Mouse (Mus musculus): ENCODE data around the gene Fnip1. TPM values are rescaled to one million over a fixed set of nuclear protein-coding genes. Genes with fewer than 3 reads are reported as not detected.
"Not testable (repeated sequence)": the region's sequence is repeated elsewhere in the genome, so short reads cannot be mapped to it uniquely, and the experiment has no call there.

Fnip1 gene
- polyA plus RNA-seq, 1 experiment from 2014 or later = 35.3 TPM

DNA sequence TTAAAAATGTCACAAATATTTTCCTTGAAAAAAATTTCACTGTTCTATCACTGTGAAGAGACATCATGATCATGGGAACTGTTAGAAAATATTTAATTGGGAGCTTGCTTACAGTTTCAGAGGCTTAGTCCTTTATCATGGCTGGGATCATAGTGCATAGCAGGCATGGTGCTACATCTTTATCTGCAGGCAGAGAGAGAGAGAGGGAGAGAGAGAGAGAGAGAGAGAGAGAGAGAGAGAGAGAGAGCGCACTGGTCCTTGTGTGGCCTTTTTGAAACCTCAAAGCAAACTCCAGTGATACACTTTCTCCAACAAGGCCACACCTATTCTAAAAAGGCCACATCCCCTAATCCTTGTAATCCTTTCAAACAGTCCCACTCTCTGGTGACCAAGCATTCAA, 2.2 kb upstream of the Fnip1 start:
- H3K4me3 ChIP-seq (ENCODE audit: inconsistent target) = no peak overlapping the region
- 71% methylated on average over 1 of the region's 1 CpGs for WGBS (ENCODE audit: missing documents)
- H3K36me3 ChIP-seq (ENCODE audit: inconsistent target) = no peaks in the 10 kb centered on the region
- no peak overlapping the region for H3K27ac ChIP-seq
- peaks cover 24% of the 10 kb centered on the region for H3K79me2 ChIP-seq (ENCODE audit: inconsistent target)

DNA sequence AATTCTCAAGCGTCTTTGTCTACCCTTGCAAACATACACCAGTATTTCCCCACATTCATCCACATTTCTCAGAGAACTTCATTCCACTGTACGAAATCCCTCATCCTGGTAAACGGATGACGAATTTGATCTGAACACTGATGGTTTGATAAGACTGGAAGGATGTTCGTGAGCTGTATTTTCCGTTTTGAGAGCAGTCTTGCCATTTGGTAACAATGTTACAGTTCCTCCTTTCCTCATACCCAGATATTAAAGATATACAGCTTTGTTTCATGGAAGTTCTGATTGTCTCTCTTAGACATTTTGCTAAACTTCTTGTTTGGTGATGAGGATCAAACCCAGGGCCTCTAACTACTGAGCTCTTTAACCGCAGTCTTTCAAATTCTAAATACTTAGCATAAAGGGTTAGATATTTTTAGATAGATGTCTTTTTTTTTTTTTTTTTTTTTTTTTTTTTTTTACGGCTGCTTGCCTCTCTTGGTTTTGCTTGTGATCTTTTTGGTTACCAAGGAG, 633 bp upstream of the Fnip1 start:
- Histone ChIP-seq H3K36me3 (ENCODE audit: inconsistent target) (no peaks in the 10 kb centered on the region), H3K27ac (peak overlapping the region; percentile 73)

DNA sequence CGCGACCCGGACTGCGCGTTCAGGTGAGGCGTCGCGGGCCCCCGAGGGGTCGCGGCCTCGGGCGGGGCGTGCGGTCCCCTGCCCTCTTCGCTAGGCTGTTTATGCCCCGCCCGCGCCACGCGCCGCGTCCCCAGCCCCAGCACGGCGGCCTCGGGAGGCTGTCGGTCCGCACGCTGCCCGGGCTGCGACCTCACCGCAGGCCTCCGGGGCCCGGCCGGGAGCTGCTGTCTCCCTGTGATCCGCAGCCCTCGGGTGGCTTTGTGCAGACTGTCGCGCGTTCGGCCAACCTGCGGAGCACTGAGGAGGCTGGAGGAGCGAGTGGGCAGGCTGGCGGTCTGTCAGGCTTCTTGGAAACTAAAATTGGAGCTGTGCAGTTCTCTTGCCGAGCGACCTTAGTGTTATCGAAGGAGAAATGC, 375 bp downstream of the Fnip1 start:
- Histone ChIP-seq H3K79me2 (ENCODE audit: inconsistent target) (peaks cover 50% of the 10 kb centered on the region), H3K4me3 (ENCODE audit: inconsistent target) (peak overlapping the region; percentile 84), H3K27ac (peak overlapping the region; percentile 87), H3K36me3 (ENCODE audit: inconsistent target) (no peaks in the 10 kb centered on the region)
- WGBS (ENCODE audit: missing documents) = under 1% methylated on average over 47 of the region's 47 CpGs

More for the DNA sequence above, 633 bp upstream of the Fnip1 start:
- Histone ChIP-seq H3K79me2 (ENCODE audit: inconsistent target) (peaks cover 40% of the 10 kb centered on the region), H3K4me3 (ENCODE audit: inconsistent target) (peak overlapping the region; percentile 38)
- 1% methylated on average over 7 of the region's 8 CpGs for whole genome bisulfite sequencing (ENCODE audit: missing documents)

DNA sequence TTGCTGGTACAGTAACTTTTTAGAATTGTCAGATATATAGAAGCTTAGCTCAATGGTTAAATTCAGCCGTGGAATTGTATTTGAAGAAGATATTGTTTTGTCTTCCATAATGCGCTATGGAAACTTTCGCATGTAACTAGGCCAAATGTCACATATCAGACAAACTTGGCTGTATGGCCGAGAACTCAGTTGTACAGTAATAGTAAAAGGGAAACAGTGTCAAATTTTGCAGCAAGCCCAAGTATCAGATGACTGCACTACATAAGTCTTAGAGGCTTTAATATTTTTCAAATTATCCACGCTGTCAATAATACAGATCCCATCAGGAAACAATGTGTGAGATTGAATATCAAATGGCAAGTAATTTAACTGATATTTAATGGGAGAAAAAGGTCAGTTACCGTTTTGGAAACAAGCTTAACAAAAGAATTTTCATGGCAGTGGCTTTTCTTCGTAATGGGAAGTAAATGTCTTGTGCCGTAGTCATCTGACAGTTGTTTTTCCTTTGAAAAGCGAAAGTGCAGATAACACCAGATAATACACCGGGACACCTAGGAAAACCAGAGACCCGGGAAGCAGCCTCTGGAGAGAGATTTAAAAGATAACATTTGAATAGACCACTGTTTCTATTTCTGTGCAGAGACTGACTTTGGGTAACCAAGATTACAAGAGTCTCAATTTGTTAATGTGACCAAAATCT, 1.1 kb downstream of the Fnip1 start:
- H3K36me3 ChIP-seq (ENCODE audit: inconsistent target) = no peaks in the 10 kb centered on the region
- peak overlapping the region; percentile 84 for H3K4me3 ChIP-seq (ENCODE audit: inconsistent target)
- peak overlapping the region; percentile 87 for H3K27ac ChIP-seq
- WGBS (ENCODE audit: missing documents) = 3% methylated on average over 11 of the region's 11 CpGs
- H3K79me2 ChIP-seq (ENCODE audit: inconsistent target) = peaks cover 58% of the 10 kb centered on the region

DNA sequence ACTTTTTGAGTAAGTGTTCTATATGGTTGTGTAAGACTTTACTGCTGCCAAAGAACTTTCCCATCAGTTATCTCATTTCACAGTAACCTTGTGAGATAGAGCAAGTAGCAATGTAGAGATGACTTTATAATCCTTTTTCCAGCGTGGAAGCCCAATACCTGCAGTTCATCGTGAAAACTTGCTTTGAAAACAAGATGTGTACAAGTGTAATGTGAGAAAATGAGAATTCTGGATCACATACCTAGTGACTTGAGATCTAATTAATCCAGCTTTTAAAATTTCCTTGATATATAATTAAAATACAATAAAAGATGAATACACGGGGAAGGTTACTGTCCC, 1.7 kb downstream of the Fnip1 start:
- peak overlapping the region; percentile 87 for H3K27ac ChIP-seq
- H3K36me3 ChIP-seq (ENCODE audit: inconsistent target) = no peaks in the 10 kb centered on the region
- H3K79me2 ChIP-seq (ENCODE audit: inconsistent target) = peaks cover 63% of the 10 kb centered on the region
- WGBS (ENCODE audit: missing documents) = 33% methylated on average over 3 of the region's 3 CpGs
- H3K4me3 ChIP-seq (ENCODE audit: inconsistent target) = peak overlapping the region; percentile 84

DNA sequence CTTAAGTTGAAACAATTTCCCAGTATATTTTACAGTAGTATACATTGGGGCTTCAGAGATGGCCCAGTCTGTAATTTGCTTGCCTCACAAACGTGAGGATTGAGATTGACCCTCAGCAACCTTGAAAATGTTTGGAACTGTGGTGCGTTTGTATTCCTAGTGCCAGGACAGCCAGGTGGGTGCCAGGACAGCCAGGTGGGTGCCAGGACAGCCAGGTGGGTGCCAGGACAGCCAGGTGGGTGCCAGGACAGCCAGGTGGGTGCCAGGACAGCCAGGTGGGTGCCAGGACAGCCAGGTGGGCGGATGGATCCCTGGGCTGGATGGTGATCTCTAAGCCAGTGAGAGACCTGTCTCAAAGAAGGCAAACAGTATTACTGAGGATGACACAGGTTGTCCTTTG, 12.8 kb downstream of the Fnip1 start:
- not testable (repeated sequence) for H3K27ac ChIP-seq; H3K36me3 ChIP-seq (ENCODE audit: inconsistent target); H3K4me3 ChIP-seq (ENCODE audit: inconsistent target)
- 97% methylated on average over 3 of the region's 3 CpGs for WGBS (ENCODE audit: missing documents)
- H3K79me2 ChIP-seq (ENCODE audit: inconsistent target) = peaks cover 100% of the 10 kb centered on the region

DNA sequence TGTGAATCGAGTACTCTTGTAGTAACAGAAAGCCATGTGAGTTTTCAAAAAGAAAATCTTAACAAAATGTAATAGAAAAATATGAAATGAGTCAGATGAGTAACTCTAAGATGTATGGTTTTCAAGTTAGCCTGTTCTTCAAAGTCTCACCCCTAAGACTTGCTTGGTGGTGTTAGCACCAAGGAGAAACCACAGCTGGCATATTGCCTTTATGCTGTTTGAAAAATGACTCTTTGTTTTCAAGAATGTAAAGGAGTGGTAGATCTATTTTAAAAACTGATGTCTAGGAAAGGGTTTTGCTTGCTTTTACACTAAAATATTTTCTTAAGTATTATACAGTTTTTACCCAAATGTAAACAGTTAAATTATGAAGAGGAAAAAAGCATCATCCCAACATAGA, 16.5 kb downstream of the Fnip1 start:
- WGBS (ENCODE audit: missing documents) = 13% methylated on average over 1 of the region's 1 CpGs
- H3K36me3 ChIP-seq (ENCODE audit: inconsistent target) = no peaks in the 10 kb centered on the region
- H3K79me2 ChIP-seq (ENCODE audit: inconsistent target) = peaks cover 100% of the 10 kb centered on the region
- no peak overlapping the region for H3K27ac ChIP-seq
- H3K4me3 ChIP-seq (ENCODE audit: inconsistent target) = no peak overlapping the region

DNA sequence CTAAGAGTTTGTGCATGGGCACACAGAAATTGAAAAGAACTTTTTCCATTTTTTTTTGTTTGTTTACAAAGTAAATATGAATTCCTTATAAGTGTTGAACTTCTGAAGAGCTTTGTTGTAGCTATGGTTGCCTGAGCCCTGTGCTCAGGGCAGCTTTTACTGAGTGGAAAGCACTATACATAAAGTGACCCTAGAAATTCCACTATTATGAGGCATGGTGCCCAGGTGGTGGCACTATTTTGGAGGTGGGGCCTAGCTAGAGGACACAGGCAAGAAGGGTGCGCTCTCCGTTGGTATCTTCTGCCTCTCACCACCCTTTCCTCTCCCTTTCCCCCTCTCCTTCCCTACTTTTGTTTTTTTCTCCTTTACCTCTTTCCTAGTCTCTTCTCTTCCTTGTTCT, 18.9 kb downstream of the Fnip1 start:
- no peak overlapping the region for H3K27ac ChIP-seq
- H3K36me3 ChIP-seq (ENCODE audit: inconsistent target) = no peaks in the 10 kb centered on the region
- H3K79me2 ChIP-seq (ENCODE audit: inconsistent target) = peaks cover 100% of the 10 kb centered on the region
- 90% methylated on average over 2 of the region's 2 CpGs for WGBS (ENCODE audit: missing documents)
- no peak overlapping the region for H3K4me3 ChIP-seq (ENCODE audit: inconsistent target)

DNA sequence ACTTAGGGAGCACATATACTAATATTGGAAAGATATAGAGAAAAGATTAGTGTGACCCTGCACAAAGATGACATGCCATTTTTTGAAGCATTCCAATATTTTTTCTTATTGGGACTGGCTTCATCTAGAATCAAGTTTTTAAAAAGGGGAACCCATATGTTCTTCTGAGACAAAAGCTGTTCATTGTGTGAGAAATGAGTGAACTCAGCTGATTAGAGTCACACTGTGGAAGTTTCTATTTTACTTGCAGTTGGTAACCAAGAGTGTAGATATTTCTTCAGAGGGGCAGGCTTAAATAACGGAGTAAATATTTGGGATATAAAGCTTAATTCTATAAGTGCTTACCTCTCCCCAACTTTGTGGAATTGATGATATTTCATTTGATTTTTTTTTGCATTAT, 20.2 kb downstream of the Fnip1 start:
- WGBS (ENCODE audit: missing documents) = 75% methylated on average over 1 of the region's 1 CpGs
- H3K36me3 ChIP-seq (ENCODE audit: inconsistent target) = peaks cover 5% of the 10 kb centered on the region; the same call in 1 of the 2 replicates
- no peak overlapping the region for H3K4me3 ChIP-seq (ENCODE audit: inconsistent target)
- no peak overlapping the region for H3K27ac ChIP-seq
- H3K79me2 ChIP-seq (ENCODE audit: inconsistent target) = peaks cover 100% of the 10 kb centered on the region

DNA sequence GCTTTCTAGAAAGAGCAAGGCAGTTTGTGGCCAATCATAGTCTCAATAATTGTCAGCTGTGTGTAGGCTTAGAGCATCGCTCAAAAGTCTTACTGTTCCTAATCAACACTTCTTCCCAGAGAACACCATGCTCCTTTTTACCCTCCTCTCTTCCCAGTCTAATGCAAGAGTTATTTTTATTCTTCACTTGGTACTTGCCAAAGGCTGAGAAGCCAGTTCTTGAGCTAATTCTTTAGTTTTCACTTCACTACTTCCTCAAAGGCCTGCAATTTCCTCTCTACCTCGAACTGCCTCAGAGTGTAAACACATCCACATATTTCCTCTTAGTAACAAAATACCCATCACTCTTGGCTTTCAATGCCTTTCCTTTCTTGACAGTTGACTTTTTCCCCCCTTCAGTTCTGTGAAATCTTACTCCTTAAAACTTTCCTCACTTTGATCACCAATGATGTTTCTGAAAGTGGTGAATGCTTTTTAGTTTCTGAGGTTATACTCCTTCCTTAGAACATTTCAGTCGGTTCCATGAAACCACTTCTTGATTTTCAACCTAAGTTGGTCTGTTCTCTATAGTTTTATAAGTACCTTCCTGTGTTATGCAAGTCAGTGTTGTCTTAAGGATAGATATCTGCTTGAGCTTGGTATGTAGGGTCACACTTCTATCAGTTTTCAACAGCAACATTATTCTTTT, 26.7 kb downstream of the Fnip1 start:
- Histone ChIP-seq H3K79me2 (ENCODE audit: inconsistent target) (peaks cover 98% of the 10 kb centered on the region), H3K4me3 (ENCODE audit: inconsistent target) (no peak overlapping the region), H3K36me3 (ENCODE audit: inconsistent target) (peaks cover 33% of the 10 kb centered on the region; the same call in 1 of the 2 replicates), H3K27ac (peak overlapping the region; percentile 34)
- WGBS (ENCODE audit: missing documents) = 6% methylated on average over 3 of the region's 3 CpGs

DNA sequence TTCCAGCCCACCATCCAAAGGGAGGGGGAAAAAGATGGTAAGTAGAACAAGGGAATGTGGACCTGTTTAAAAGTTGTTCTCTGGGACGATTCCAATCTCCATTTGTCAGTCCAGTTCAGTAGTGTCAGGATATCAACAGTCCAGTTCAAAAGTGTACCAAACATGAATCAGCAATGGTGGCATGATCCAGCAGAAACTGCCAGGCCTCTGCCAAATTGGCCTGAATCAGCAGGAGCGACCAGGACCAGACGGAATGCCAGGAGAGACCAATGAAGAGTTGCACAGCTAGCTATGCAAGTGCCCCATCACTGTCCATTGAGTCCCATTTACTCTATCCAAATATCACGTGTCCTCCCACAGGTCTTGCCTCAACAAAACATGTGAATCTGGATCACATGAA, 34.2 kb downstream of the Fnip1 start:
- H3K27ac ChIP-seq = no peak overlapping the region
- no peak overlapping the region for H3K4me3 ChIP-seq (ENCODE audit: inconsistent target)
- H3K79me2 ChIP-seq (ENCODE audit: inconsistent target) = peaks cover 100% of the 10 kb centered on the region
- peaks cover 56% of the 10 kb centered on the region for H3K36me3 ChIP-seq (ENCODE audit: inconsistent target)
- 87% methylated on average over 4 of the region's 4 CpGs for WGBS (ENCODE audit: missing documents)

DNA sequence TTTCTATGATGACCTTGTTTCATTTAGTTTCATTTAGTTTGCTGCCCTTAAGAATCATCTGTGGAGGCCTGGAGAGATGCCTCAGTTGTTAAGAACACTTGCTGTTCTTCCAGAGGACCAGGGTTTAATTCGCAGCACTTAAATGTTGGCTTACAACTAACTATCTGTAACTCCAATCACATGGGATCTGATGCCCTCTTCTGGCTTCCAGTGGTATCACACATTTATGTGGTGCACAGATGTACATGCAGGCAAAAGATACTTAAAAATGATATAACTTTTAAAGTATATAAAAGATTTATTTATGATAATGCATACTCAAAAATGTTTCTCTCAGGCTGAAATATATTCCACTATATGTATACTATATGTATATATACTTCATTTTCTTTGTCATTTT, 40.4 kb downstream of the Fnip1 start:
- Histone ChIP-seq H3K36me3 (ENCODE audit: inconsistent target) (peaks cover 54% of the 10 kb centered on the region), H3K79me2 (ENCODE audit: inconsistent target) (peaks cover 96% of the 10 kb centered on the region), H3K27ac (no peak overlapping the region), H3K4me3 (ENCODE audit: inconsistent target) (no peak overlapping the region)
- 100% methylated on average over 1 of the region's 1 CpGs for WGBS (ENCODE audit: missing documents)

DNA sequence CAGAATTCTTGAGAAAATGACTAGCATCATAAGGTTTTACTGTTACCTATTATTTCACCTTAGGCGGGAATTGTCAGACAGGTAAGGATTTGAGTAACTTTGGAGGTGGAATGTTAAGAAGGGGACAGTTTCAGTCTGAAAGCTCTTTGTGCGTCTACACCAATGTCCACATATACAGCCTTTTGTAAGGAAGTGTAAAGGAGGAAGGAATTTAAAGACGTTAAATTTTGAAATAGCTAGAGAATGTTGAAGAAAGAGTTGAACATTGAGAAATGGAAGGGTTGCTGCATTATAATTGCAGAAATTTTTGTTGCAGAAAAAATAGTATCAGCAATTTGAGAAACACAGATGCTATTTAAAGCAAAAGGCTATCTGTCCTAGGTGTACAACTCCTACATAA, 48.0 kb downstream of the Fnip1 start:
- peaks cover 32% of the 10 kb centered on the region for H3K36me3 ChIP-seq (ENCODE audit: inconsistent target)
- peaks cover 68% of the 10 kb centered on the region for H3K79me2 ChIP-seq (ENCODE audit: inconsistent target)
- no peak overlapping the region for H3K4me3 ChIP-seq (ENCODE audit: inconsistent target)
- no peak overlapping the region for H3K27ac ChIP-seq
- 50% methylated on average over 3 of the region's 3 CpGs for WGBS (ENCODE audit: missing documents)

DNA sequence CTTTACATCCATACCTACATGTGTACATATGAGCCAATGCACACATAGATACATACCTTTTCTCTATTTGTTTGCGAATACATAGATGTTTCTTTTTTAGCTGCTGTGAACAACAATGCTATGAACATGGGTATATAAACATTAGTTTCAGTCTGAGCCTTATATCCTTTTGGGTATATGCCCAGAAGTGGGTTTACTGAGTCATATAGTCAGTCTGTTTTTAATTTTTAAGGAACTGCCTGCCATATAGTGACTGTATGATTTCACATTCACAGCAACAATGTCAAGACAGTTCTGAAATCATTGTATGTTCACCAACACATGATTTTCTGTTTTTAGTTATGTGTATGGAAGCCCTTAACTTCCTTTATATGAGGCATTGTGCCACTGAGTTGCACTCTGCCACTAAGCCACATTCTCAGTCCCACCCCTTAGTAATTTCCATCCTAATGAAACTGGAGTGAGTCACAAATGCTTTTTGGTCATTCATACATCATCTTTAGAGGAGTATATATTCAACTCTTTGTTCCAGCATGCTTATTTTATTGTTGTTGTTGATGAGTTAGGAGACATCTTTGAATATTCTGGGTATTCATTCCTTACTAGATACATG, 54.1 kb downstream of the Fnip1 start:
- WGBS (ENCODE audit: missing documents) = 100% methylated on average over 1 of the region's 1 CpGs
- H3K79me2 ChIP-seq (ENCODE audit: inconsistent target) = peaks cover 67% of the 10 kb centered on the region
- H3K36me3 ChIP-seq (ENCODE audit: inconsistent target) = peaks cover 36% of the 10 kb centered on the region
- no peak overlapping the region for H3K4me3 ChIP-seq (ENCODE audit: inconsistent target)
- H3K27ac ChIP-seq = peak overlapping the region; percentile 66

DNA sequence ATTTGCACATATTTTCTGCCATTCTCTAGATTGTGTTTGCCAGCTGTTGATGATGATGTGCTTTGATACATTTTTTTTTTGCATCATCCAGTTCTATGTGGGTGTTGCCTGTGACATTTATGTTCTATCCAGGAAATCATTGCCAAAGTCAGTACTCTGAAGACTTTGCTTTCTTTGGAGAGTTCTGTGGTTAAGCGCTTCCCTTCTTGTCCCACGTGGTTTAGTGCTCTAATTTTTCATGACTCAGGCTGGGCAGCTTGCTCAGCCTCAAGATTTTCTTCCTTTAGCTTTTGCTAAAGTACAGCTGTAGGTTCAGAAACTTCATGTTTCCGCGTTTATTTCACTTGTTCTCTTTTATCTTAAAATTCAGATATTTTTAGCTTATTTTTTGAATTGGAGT, 54.6 kb downstream of the Fnip1 start:
- Histone ChIP-seq H3K79me2 (ENCODE audit: inconsistent target) (peaks cover 67% of the 10 kb centered on the region), H3K4me3 (ENCODE audit: inconsistent target) (no peak overlapping the region), H3K27ac (peak overlapping the region; percentile 66), H3K36me3 (ENCODE audit: inconsistent target) (peaks cover 38% of the 10 kb centered on the region)
- 0% methylated on average over 4 of the region's 4 CpGs for WGBS (ENCODE audit: missing documents)

All from macrophage (primary cell).